Mouse (Mus musculus): Measurements from ENCODE around the gene Gabrg3. TPM values are rescaled to one million over a fixed set of nuclear protein-coding genes. Genes with fewer than 3 reads are reported as not detected.

Gene Gabrg3
- 2.8 and 3.9 TPM in 2 replicates for polyA plus RNA-seq (2015; fragmentation: Nextera tagmentation; extraction: Ambion mirVana)

- under 1% methylated on average over 54 of the region's 71 CpGs for WGBS
- H3K4me3 ChIP-seq: peak within 1 kb of the TSS; percentile 63
- H3K4me2 ChIP-seq: peak within 1 kb of the TSS; percentile 87
- H3K9ac ChIP-seq: peak within 1 kb of the TSS; percentile 71
- no peak within 1 kb of the TSS for H3K27ac ChIP-seq (replicated peaks)
- peaks cover 39% of the 10 kb centered on the region for H3K27me3 ChIP-seq
- no peaks in the 10 kb centered on the region for H3K36me3 ChIP-seq
- peaks cover 11% of the 10 kb centered on the region for H3K4me1 ChIP-seq (replicated peaks)
- no peaks in the 10 kb centered on the region for H3K9me3 ChIP-seq
- peak; percentile 89 for ATAC-seq (ENCODE audit: low read depth)
These were observed at the start of gene Gabrg3 for GRCm38 (mm10) chr7:57386517-57387340. TSS of gene Gabrg3 (minus strand) at chr7:57387188.

GRCm38 (mm10) chr7:57422675-57423074, 35.7 kb upstream of the Gabrg3 start:
- Histone ChIP-seq H3K4me1 (replicated peaks) (no peaks in the 10 kb centered on the region), H3K36me3 (no peaks in the 10 kb centered on the region), H3K9me3 (no peaks in the 10 kb centered on the region), H3K27ac (replicated peaks) (no peak overlapping the region), H3K27me3 (no peaks in the 10 kb centered on the region), H3K4me3 (no peak overlapping the region), H3K4me2 (no peak overlapping the region), H3K9ac (no peak overlapping the region)
- 89% methylated on average over 1 of the region's 1 CpGs for WGBS
- no peak for ATAC-seq (ENCODE audit: low read depth)

- H3K27ac ChIP-seq (replicated peaks): no peak overlapping the region
- 96% methylated on average over 1 of the region's 1 CpGs for WGBS
- no peaks in the 10 kb centered on the region for H3K4me1 ChIP-seq (replicated peaks)
- no peaks in the 10 kb centered on the region for H3K36me3 ChIP-seq
- ATAC-seq (ENCODE audit: low read depth): no peak
- no peaks in the 10 kb centered on the region for H3K9me3 ChIP-seq
- no peak overlapping the region for H3K4me3 ChIP-seq
- no peak overlapping the region for H3K4me2 ChIP-seq
- no peaks in the 10 kb centered on the region for H3K27me3 ChIP-seq
- no peak overlapping the region for H3K9ac ChIP-seq
These were observed 34.1 kb upstream of the Gabrg3 start for GRCm38 (mm10) chr7:57421044-57421443.

GRCm38 (mm10) chr7:57419392-57419791, 32.4 kb upstream of the Gabrg3 start, which contains the start of gene Gabrb3:
TSS of gene Gabrb3 (plus strand) at chr7:57419692.
- Histone ChIP-seq H3K4me2 (no peak within 1 kb of the TSS), H3K9me3 (no peaks in the 10 kb centered on the region), H3K9ac (no peak within 1 kb of the TSS), H3K4me3 (no peak within 1 kb of the TSS), H3K4me1 (replicated peaks) (no peaks in the 10 kb centered on the region), H3K27me3 (no peaks in the 10 kb centered on the region), H3K27ac (replicated peaks) (no peak within 1 kb of the TSS), H3K36me3 (no peaks in the 10 kb centered on the region)
- ATAC-seq (ENCODE audit: low read depth): no peak
- 88% methylated on average over 2 of the region's 2 CpGs for WGBS

GRCm38 (mm10) chr7:57412896-57413295, 25.9 kb upstream of the Gabrg3 start:
- no peak overlapping the region for H3K9ac ChIP-seq
- no peaks in the 10 kb centered on the region for H3K4me1 ChIP-seq (replicated peaks)
- H3K27ac ChIP-seq (replicated peaks): no peak overlapping the region
- H3K27me3 ChIP-seq: no peaks in the 10 kb centered on the region
- no peak overlapping the region for H3K4me2 ChIP-seq
- H3K4me3 ChIP-seq: no peak overlapping the region
- no peaks in the 10 kb centered on the region for H3K9me3 ChIP-seq
- no peak for ATAC-seq (ENCODE audit: low read depth)
- no peaks in the 10 kb centered on the region for H3K36me3 ChIP-seq
- whole genome bisulfite sequencing: 20% methylated on average over 1 of the region's 1 CpGs

- Histone ChIP-seq H3K27ac (replicated peaks) (no peak overlapping the region), H3K27me3 (no peaks in the 10 kb centered on the region), H3K4me2 (no peak overlapping the region), H3K4me3 (no peak overlapping the region), H3K9me3 (no peaks in the 10 kb centered on the region), H3K36me3 (no peaks in the 10 kb centered on the region), H3K9ac (no peak overlapping the region), H3K4me1 (replicated peaks) (no peaks in the 10 kb centered on the region)
- no peak for ATAC-seq (ENCODE audit: low read depth)
- WGBS: 84% methylated on average over 4 of the region's 4 CpGs
These were observed 24.2 kb upstream of the Gabrg3 start for GRCm38 (mm10) chr7:57411163-57411562.

- 93% methylated on average over 4 of the region's 4 CpGs for WGBS
- Histone ChIP-seq H3K36me3 (no peaks in the 10 kb centered on the region), H3K9me3 (no peaks in the 10 kb centered on the region), H3K27ac (replicated peaks) (no peak overlapping the region), H3K4me3 (no peak overlapping the region), H3K4me2 (no peak overlapping the region), H3K27me3 (peaks cover 5% of the 10 kb centered on the region), H3K9ac (no peak overlapping the region), H3K4me1 (replicated peaks) (no peaks in the 10 kb centered on the region)
- no peak for ATAC-seq (ENCODE audit: low read depth)
These were observed 6.6 kb upstream of the Gabrg3 start for GRCm38 (mm10) chr7:57393551-57393950.

- Histone ChIP-seq H3K9me3 (no peaks in the 10 kb centered on the region), H3K4me3 (no peak overlapping the region), H3K4me2 (no peak overlapping the region), H3K36me3 (no peaks in the 10 kb centered on the region), H3K27me3 (peaks cover 32% of the 10 kb centered on the region), H3K27ac (replicated peaks) (no peak overlapping the region), H3K9ac (no peak overlapping the region), H3K4me1 (replicated peaks) (peaks cover 11% of the 10 kb centered on the region)
- ATAC-seq (ENCODE audit: low read depth): no peak
- 57% methylated on average over 4 of the region's 4 CpGs for whole genome bisulfite sequencing
These were observed 3.1 kb upstream of the Gabrg3 start for GRCm38 (mm10) chr7:57390046-57390445.

- Histone ChIP-seq H3K9me3 (no peaks in the 10 kb centered on the region), H3K27ac (replicated peaks) (no peak overlapping the region), H3K4me1 (replicated peaks) (peaks cover 11% of the 10 kb centered on the region), H3K9ac (peak overlapping the region; percentile 71), H3K27me3 (peaks cover 39% of the 10 kb centered on the region), H3K4me3 (peak overlapping the region; percentile 63), H3K4me2 (peak overlapping the region; percentile 87), H3K36me3 (no peaks in the 10 kb centered on the region)
- WGBS: 21% methylated on average over 6 of the region's 6 CpGs
- no peak for ATAC-seq (ENCODE audit: low read depth)
These were observed 310 bp upstream of the Gabrg3 start for GRCm38 (mm10) chr7:57387341-57387654.

GRCm38 (mm10) chr7:57384112-57384511, 2.9 kb downstream of the Gabrg3 start:
- H3K4me1 ChIP-seq (replicated peaks): peaks cover 11% of the 10 kb centered on the region
- 35% methylated on average over 4 of the region's 4 CpGs for WGBS
- no peak overlapping the region for H3K27ac ChIP-seq (replicated peaks)
- no peak overlapping the region for H3K4me3 ChIP-seq
- H3K36me3 ChIP-seq: no peaks in the 10 kb centered on the region
- H3K4me2 ChIP-seq: no peak overlapping the region
- H3K9me3 ChIP-seq: no peaks in the 10 kb centered on the region
- ATAC-seq (ENCODE audit: low read depth): peak; percentile 41; the same call in 1 of the 2 replicates
- peaks cover 38% of the 10 kb centered on the region for H3K27me3 ChIP-seq
- H3K9ac ChIP-seq: no peak overlapping the region

GRCm38 (mm10) chr7:57366013-57366390, 21.0 kb downstream of the Gabrg3 start:
- H3K9ac ChIP-seq: no peak overlapping the region
- no peaks in the 10 kb centered on the region for H3K9me3 ChIP-seq
- no peak for ATAC-seq (ENCODE audit: low read depth)
- no peak overlapping the region for H3K4me3 ChIP-seq
- H3K4me2 ChIP-seq: no peak overlapping the region
- no peaks in the 10 kb centered on the region for H3K36me3 ChIP-seq
- H3K27me3 ChIP-seq: no peaks in the 10 kb centered on the region
- H3K27ac ChIP-seq (replicated peaks): no peak overlapping the region
- H3K4me1 ChIP-seq (replicated peaks): no peaks in the 10 kb centered on the region
- 85% methylated on average over 5 of the region's 5 CpGs for WGBS

GRCm38 (mm10) chr7:57365134-57366012, 21.6 kb downstream of the Gabrg3 start:
- no peak overlapping the region for H3K27ac ChIP-seq (replicated peaks)
- WGBS: 89% methylated on average over 5 of the region's 5 CpGs
- no peaks in the 10 kb centered on the region for H3K4me1 ChIP-seq (replicated peaks)
- no peak for ATAC-seq (ENCODE audit: low read depth)
- no peaks in the 10 kb centered on the region for H3K9me3 ChIP-seq
- no peak overlapping the region for H3K4me2 ChIP-seq
- no peaks in the 10 kb centered on the region for H3K36me3 ChIP-seq
- H3K9ac ChIP-seq: no peak overlapping the region
- H3K27me3 ChIP-seq: no peaks in the 10 kb centered on the region
- no peak overlapping the region for H3K4me3 ChIP-seq
